Mouse (Mus musculus): ENCODE measurements at regions not wholly inside any gene's neighbourhood (a gene's known extent, or its start where the extent isn't known, plus 50 kb on each side); places are given as distances from the start of the nearest gene placed in this dataset.

GRCm38 (mm10) chr3:21910080-21910479, 166.4 kb upstream of the Tbl1xr1 start:
- TF ChIP-seq CTCF (conservative IDR thresholded peaks at IDR 0.05; ENCODE audit: low read length) (no peak), POU5F1 (IDR thresholded peaks at IDR 0.05; ENCODE audit: borderline replicate concordance, low read length) (no peak)

Measured in E14TG2a.4 (cell line).